In genomic region chr4:120680953-120681352, GRCm38 (mm10) we compare ENCODE assay signal across 8 mouse cellular contexts. TPM values are rescaled to one million over a fixed set of nuclear protein-coding genes. Genes with fewer than 3 reads are reported as not detected.
DNase-seq lines count a peak whose midpoint lies in the region; ATAC-seq and TF ChIP-seq lines count a peak whose summit lies in the region.

No protein-coding gene starts in this region.

- no peak for TF ChIP-seq EP300 in liver, embryonic 14.5 days (IDR thresholded peaks at IDR 0.05; ENCODE audit: low read depth)

- no peak for ATAC-seq in liver, embryonic 14.5 days (ENCODE audit: insufficient read depth)

- DNase-seq in gastrocnemius, adult 2 months: peak; percentile 46
- DNase-seq in gastrocnemius, postnatal 10 days: no peak
- peak in 1 of 2 experiments; percentile 20 for DNase-seq in spleen, adult 2 months (ENCODE audit: low read depth in 1 of 2, low spot score in 2 of 2)
- DNase-seq in spleen, adult 12 weeks (ENCODE audit: low spot score): no peak
- DNase-seq in cerebellum, postnatal 14 days: peak; percentile 77 to 80
- DNase-seq in liver, embryonic 14.5 days (ENCODE audit: low read depth in 3 of 3, low spot score in 3 of 3): no peak
- no peak for DNase-seq in frontal cortex, postnatal 10 days (ENCODE audit: low spot score in 2 of 2)
- DNase-seq in ovary, postnatal 14 days (ENCODE audit: low spot score): no peak

- 54% methylated on average over 7 of the region's 7 CpGs for WGBS in spleen, adult 2 months
- 47% methylated on average over 7 of the region's 7 CpGs for WGBS in liver, embryonic 14.5 days (ENCODE audit: insufficient replicate concordance)

- no peaks in the 10 kb centered on the region for H3K4me1 ChIP-seq in spleen, adult 2 months (ENCODE audit: control insufficient read depth, insufficient read depth, insufficient read length)
- peaks cover 30 to 62% of the 10 kb centered on the region in 2 experiments for H3K4me1 ChIP-seq in liver, embryonic 14.5 days (replicated peaks; ENCODE audit: control insufficient read depth in 2 of 2, insufficient read depth in 2 of 2, low read length in 1 of 2)

- no peak overlapping the region for H3K27ac ChIP-seq in gastrocnemius, adult 2 months
- no peak overlapping the region for H3K27ac ChIP-seq in spleen, adult 2 months (ENCODE audit: insufficient read depth, low read length)
- no peak overlapping the region for H3K27ac ChIP-seq in liver, embryonic 14.5 days

- intact Hi-C loops in gastrocnemius, adult 2 months (cut with DNase I): loop anchor here (5.0 kb wide), 2 partner anchors 206 to 294 kb away; no protein-coding TSS in a partner anchor

- H3K4me3 ChIP-seq in gastrocnemius, adult 2 months: no peak overlapping the region
- no peak overlapping the region for H3K4me3 ChIP-seq in spleen, adult 2 months (ENCODE audit: extremely low read depth, insufficient read depth, insufficient read length)
- H3K4me3 ChIP-seq in liver, embryonic 14.5 days (ENCODE audit: insufficient read depth in 1 of 2, low read depth in 2 of 2, low read length in 2 of 2): no peak overlapping the region

- H3K4me2 ChIP-seq in liver, embryonic 14.5 days (ENCODE audit: low read depth): no peak overlapping the region

- no peak overlapping the region for H3K9ac ChIP-seq in liver, embryonic 14.5 days (replicated peaks)

- H3K36me3 ChIP-seq in spleen, adult 2 months (ENCODE audit: control insufficient read depth, insufficient read depth, low read length): no peaks in the 10 kb centered on the region
- no peaks in the 10 kb centered on the region for H3K36me3 ChIP-seq in liver, embryonic 14.5 days (replicated peaks; ENCODE audit: control insufficient read depth, insufficient read depth, low read depth)

- H3K9me3 ChIP-seq in liver, embryonic 14.5 days (ENCODE audit: control insufficient read depth, low read length): no peaks in the 10 kb centered on the region

- TF ChIP-seq POLR2A in spleen, adult 2 months (IDR thresholded peaks at IDR 0.05; ENCODE audit: low read depth, low read length): no peak

- no peaks in the 10 kb centered on the region for H3K27me3 ChIP-seq in spleen, adult 2 months (ENCODE audit: control insufficient read depth, insufficient read depth, low read length)
- no peaks in the 10 kb centered on the region for H3K27me3 ChIP-seq in liver, embryonic 14.5 days (ENCODE audit: control insufficient read depth, insufficient read depth, low read length)

- peak; percentile 86 for TF ChIP-seq CTCF in gastrocnemius, adult 2 months (IDR thresholded peaks at IDR 0.05)
- peak; percentile 68; the same call in 1 of the 2 replicates for TF ChIP-seq CTCF in spleen, adult 2 months (IDR thresholded peaks at IDR 0.05; ENCODE audit: extremely low read depth, insufficient read depth, insufficient read length, insufficient replicate concordance)
- peak; percentile 88 for TF ChIP-seq CTCF in liver, embryonic 14.5 days (IDR thresholded peaks at IDR 0.05; ENCODE audit: low read depth)

RNA-seq across cellular contexts. Expression of gene Cited4, which starts 14.6 kb away (rescaled TPM):
- 10 to 100 TPM in 1 of 2 experiments, 1 to 10 TPM in 1; 9.9 to 16.3 TPM for total RNA-seq in gastrocnemius, adult 2 months (2021)
- 10 to 100 TPM; 34.6 to 35.7 TPM for total RNA-seq in gastrocnemius, postnatal 10 days (2021)
- 10.9 and 21.7 TPM in 2 replicates for polyA plus RNA-seq in spleen, adult 2 months (2012; rRNA removed)
- 79.1 and 109 TPM in 2 replicates for polyA plus RNA-seq in liver, embryonic 14.5 days (2012; rRNA removed)
- polyA plus RNA-seq in liver, embryonic 14.5 days (2014; fragmentation: Nextera tagmentation; extraction: Ambion mirVana): 76.6 and 95.2 TPM in 2 replicates

Comparison
In these comparisons a context has a peak if more than half of its experiments do, and no peak if none do; other contexts are left out.
1. DNase-seq: peak in gastrocnemius, adult 2 months (single experiment) and cerebellum, postnatal 14 days (2 of 2); none in gastrocnemius, postnatal 10 days (single experiment), spleen, adult 12 weeks (single experiment), liver, embryonic 14.5 days (0 of 3), frontal cortex, postnatal 10 days (0 of 2) and ovary, postnatal 14 days (single experiment).
2. Peak in every context shown above with its lines, with median percentiles within 50 percentile points of each other: CTCF ChIP-seq.